Mouse (Mus musculus) gastrocnemius, postnatal 10 days (tissue): ENCODE measurements around the gene Sgms1. TPM values are rescaled to one million over a fixed set of nuclear protein-coding genes. Genes with fewer than 3 reads are reported as not detected.
"Not testable (repeated sequence)": the region's sequence is repeated elsewhere in the genome, so short reads cannot be mapped to it uniquely, and the experiment has no call there.

ENCODE experiments used
- DNase-seq: peaks from one replicate; pipeline ENCODE4 v3.0.0; 2021; ENCODE audit warnings: mixed read lengths
- total RNA-seq, 2 experiments: library from RNA; stranded (reverse); gene quantifications; 2 replicates each; pipeline ENCODE4 v1.2.3; 2021

Sgms1 gene
- total RNA-seq, 2 experiments from 2014 or later: 51.0 to 52.7 TPM

DNA sequence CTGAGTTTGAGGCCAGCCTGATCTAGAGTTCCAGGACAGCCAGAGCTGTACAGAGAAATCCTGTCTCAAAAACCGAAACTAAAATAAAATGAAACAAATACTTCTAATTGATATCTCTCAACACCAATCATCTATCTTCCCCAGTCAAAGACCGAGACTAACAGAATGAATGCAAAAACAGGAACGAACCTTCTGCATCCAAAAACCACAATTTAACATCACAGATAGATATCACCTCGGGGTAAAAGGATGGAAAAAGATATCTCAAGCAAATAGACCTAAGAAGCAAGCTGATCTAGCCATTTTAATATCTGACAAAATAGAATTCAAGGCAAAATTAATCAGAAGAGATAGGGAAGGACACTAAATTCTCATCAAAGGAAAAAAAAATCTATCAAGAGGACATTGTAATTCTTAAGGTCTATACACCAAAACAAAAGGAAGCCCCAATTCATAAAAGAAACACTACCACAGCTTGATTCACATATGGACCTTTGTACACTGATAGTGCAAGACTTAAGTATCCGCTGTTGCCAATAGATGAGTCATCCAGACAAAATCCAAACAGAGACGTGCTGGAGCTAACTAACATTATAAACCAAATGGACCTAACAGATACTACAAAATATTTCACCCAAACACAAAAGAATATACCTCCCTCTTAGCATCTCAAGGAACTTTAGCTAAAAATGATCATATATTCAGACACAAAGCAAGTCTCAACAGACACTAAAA, 301.6 kb downstream of the Sgms1 start:
- DNase-seq: no peak

DNA sequence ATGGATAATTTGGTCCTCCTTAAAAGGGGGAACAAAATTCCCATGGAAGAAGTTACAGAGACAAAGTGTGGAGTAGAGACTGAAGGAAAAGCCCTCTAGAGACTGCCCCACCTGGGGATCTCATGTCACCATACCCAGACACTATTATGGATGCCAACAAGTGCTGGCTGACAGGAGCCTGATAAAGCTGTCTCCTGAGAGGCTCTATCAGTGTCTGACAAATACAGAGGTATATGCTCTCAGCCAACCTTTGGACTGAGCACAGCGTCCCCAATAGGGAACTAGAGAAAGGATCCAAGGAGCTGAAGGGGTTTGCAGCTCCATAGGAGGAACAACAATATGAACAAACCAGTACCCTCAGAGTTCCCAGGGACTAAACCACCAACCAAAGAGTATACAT, 304.7 kb downstream of the Sgms1 start:
- not testable (repeated sequence) for DNase-seq

Other genes with a start within 250 kb of the Sgms1 start
- 10 to 100 TPM; 43.7 to 46.4 TPM for gene Rpl9-ps6, start 76.9 kb upstream of the Sgms1 start, total RNA-seq
- 10 to 100 TPM; 23.0 to 25.6 TPM for gene Minpp1, start 96.1 kb upstream of the Sgms1 start, total RNA-seq
- 10 to 100 TPM; 11.4 to 13.2 TPM for gene Papss2, start 206.1 kb upstream of the Sgms1 start, total RNA-seq